Mouse (Mus musculus): ENCODE data around the gene Lrrc36.

- TF ChIP-seq CTCF (IDR thresholded peaks at IDR 0.05; ENCODE audit: low read depth) (peak; percentile 29; the same call in 1 of the 2 replicates), EP300 (IDR thresholded peaks at IDR 0.05; ENCODE audit: low read depth) (0 out of 2 replicates have a peak, but pooled peaks have one; percentile 64)
Measured at GRCm38 (mm10) chr8:105471314-105472015, 58.1 kb downstream of the Lrrc36 start, which contains the start of gene Tppp3.

Data from heart, postnatal 0 days (tissue).